Mouse (Mus musculus): ENCODE measurements at regions not wholly inside any gene's neighbourhood (a gene's known extent, or its start where the extent isn't known, plus 50 kb on each side); places are given as distances from the start of the nearest gene placed in this dataset.

DNA sequence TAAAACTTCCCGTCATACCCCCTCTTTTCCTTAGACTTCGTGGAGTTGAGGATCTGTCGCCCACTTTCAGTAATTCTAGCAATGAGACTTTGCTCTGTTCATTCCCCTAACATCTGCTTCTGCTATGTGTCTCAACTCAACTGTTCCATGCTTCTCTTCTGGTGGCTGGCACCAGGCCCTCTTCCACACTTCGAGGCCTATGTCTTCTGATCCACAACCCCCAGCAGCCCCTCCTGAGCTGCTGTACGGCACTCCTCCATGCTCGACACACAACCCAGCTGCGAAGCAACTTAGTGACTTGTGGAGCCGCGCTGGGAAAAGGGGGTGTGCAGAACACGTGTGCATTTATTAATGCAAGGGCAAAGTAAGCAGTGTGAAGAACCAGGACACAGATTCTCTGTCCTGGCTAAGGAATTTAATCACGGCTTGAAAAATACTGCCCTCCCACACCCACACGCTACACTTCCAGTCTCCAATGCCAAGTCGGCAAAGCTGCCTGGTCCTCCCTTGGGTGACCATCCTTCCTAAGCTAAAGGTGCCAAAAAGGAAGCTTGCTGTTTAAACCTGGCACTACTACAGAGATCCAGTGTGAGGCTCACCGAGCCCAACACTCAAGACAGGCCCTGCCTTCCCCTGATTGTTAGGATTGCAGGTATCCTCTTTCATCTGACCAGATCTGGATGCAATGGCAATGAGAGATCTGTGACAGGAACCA lies 220.8 kb upstream of the Cdh5 start:
- no peak for DNase-seq (ENCODE audit: low spot score in 2 of 2)

DNA sequence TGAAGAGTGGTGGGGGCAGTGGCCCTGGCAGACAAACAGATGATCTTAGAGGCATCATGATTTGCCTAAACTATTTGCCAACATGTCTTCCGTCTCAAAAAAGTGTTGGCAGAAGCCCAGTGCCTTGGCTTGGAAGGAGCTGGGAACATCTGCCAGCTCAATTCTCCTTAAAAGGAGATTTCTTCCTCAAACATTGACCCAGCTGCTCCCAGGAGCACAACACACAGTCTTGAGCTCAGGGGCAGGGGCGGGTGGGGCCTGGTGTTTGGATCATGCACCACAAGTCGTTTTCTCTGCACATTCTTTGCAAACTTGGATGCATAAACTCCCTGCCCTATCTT lies 220.3 kb upstream of the Cdh5 start:
- peak; percentile 38 to 41 for DNase-seq (ENCODE audit: low spot score in 2 of 2)

DNA sequence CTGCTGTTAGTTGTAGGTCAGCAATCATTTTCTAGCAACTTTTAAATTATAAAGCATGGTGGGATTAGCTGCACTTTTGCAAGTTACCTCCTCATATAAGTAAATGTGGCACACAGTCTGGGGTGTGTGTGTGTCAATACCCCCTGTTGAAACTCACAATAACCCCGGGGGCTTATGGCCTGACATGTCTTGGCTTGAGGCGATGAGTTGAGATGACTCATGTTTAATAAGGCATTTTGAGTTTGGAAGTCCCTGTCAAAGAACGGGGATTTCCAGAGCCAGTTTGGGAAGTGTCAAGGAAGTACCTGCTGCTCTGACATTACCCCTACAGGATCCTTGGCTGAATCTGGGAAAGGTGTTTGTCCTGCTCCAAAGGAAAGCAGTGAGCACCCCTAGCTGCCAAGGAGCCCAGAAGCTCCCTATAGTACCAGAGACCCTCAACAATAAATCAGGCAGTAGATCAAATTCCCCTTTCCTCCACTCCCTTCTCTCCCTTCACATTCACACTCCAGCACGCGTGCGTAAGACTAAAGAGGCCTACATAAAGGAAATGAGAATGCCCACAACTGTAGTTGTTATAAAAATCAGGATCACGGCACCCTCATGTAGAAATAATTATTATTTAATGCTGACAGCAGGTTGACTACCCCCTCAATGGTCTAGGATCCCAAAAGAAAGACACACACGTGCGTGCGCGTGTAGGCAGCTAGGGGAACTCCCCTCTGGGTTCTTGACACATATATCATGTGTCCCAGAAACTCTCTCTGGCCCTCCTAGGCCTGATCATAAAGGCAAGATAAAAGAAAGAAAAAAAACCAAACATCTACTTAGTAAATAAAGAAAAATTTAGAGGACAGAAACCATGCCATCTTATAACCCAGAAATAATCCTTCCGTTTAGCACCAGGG lies 216.3 kb upstream of the Cdh5 start:
- DNase-seq (ENCODE audit: low spot score in 2 of 2), result no peak

DNA sequence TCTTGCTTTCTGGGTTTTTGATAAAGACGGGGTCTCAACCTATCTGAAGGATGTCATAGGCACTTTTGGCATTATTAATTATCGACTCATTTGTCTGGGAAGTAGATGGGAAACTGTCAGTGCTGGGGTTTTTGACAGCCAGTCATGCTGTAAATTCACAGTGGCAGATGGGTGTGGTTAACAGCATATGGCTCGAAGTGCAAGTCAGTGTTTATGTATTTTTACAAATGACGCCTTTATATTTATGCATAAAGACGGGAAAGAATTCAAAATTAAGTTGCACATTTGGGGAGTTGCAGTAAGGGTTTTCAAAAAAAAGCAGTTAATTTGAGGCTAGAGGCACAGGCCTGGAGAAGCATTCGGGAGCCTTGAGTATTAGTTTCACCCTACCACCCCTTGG lies 206.8 kb upstream of the Cdh5 start:
- no peak for DNase-seq (ENCODE audit: low spot score in 2 of 2)

DNA sequence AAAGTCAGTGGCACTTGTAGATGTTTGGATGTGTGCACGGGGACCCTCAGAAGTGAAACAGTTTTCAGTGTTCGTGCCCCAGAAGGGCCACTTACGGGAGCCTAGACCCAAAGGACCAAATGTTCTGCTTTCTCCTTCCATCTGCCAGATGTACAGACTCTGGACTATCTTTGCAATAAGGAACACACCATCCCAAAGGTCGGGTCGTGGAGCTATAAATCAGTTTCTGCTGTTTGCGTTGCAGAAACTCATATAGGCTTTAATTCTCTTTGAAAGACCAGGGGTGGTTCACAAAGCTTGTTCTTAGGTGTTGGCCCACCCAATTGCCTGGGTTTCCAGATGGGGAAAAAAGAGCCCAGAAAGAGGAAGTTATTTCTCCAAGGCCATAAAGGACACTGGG lies 206.3 kb upstream of the Cdh5 start:
- no peak for DNase-seq (ENCODE audit: low spot score in 2 of 2)

DNA sequence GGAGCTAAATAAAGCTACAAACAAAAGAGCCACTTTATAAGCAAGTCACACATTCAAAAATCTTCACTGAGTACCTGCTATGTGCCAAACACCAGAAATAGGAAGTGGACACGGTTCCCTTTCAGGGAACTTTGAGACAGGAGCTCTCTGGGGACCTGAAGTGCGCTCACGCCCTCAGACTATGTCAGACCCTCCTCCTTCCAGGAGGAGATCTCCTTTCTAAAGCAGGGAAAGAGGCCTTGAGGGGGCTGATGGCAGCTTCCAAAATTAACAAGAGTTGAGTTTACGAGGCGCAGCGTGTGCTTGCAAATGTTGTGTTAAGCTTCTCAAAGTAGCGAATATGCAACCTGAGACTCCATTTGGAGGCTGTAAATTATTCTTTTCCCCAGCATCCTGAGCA lies 204.0 kb upstream of the Cdh5 start:
- DNase-seq (ENCODE audit: low spot score in 2 of 2), result peak; percentile 36 to 42

DNA sequence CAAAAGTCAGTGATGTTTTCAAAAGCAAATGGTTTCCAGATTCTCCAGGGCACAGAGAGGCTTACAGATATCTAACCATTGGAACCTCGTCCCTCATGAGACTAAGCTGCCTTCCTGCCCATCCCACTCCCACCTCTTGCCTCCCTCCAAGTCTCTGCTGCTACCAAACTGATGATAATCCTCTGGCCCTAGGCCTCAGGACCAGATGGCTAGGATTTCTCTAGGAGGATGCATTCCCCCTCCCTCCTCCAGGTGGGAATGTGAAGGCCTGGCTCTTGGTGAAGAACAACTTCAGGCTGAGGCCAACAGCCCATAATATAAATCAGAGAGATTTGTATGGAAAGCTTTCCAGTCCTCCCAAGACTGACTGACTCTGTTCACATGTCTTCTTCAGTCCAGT lies 198.9 kb upstream of the Cdh5 start:
- no peak for DNase-seq (ENCODE audit: low spot score in 2 of 2)

DNA sequence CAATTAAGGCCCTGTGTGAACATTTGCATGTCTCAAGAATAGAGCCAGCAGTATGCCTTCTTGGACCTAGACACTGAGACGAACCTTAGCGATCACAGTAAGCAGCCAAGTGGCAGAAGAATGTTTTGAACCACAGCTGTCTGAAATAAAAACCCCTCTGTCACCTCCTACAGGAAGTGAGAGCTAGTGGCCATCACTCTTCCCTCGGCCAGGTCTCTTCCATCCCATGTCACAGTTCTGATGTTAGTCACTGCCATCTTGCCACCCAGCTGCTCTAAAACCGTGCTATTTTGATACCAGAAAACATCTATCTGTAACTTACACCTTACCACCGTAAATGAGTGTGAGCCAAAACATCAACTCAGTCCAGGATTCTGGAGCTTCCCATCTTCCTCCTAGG lies 197.8 kb upstream of the Cdh5 start:
- no peak for DNase-seq (ENCODE audit: low spot score in 2 of 2)

DNA sequence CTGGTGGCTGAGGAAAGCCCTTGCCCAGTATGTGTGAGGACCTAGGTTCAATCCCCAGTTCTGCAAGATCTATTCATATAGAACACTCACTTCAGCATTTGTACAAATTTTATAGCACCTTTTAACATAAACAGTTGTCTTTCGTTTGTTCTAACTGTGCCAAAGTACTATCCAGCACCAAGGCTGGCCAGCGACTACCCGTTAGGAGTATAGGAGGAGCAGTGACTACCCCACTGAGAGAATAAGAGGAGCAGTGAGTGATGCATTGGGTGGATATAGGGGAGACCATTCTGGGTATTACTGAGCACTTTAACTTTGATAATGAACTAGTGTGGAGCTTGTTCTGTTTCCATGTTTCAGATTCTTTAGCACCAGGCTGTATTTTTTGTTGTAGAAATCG lies 193.8 kb upstream of the Cdh5 start:
- no peak for DNase-seq (ENCODE audit: low spot score in 2 of 2)

DNA sequence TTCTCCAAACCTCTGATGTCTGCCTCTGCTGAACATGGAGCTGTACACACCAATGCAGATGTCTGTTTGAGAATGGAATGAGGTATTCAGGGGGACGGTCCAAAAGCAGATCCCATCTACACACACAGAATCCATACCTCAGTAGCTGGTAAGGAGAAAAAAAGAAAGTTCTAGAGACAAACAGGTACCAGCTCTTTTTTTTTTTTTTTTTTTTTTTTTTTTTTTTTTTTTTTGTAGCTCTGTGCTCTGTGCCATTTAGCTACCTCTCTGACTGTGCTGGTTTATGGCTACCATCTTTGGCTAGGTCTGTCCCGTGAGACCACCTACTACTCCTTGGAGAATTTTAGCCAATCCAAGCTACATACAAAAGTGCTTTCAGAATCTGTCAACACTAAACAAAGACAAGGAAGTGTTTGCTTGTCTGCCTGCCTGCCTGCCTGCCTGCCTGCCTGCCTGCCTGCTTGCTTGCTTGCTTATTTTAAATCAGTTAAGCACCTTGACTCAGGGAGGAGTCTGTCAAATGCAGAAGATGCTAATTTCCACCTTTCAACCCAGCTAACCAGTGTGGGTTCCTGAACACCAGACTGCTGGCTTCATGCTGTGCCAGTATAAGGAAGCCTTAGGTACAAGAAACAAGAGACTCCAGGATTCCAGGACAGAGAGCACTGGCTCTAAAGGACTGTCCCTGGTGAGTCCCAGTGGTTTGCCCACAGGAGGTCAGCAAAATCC lies 190.0 kb upstream of the Cdh5 start:
- DNase-seq (ENCODE audit: low spot score in 2 of 2), result no peak

DNA sequence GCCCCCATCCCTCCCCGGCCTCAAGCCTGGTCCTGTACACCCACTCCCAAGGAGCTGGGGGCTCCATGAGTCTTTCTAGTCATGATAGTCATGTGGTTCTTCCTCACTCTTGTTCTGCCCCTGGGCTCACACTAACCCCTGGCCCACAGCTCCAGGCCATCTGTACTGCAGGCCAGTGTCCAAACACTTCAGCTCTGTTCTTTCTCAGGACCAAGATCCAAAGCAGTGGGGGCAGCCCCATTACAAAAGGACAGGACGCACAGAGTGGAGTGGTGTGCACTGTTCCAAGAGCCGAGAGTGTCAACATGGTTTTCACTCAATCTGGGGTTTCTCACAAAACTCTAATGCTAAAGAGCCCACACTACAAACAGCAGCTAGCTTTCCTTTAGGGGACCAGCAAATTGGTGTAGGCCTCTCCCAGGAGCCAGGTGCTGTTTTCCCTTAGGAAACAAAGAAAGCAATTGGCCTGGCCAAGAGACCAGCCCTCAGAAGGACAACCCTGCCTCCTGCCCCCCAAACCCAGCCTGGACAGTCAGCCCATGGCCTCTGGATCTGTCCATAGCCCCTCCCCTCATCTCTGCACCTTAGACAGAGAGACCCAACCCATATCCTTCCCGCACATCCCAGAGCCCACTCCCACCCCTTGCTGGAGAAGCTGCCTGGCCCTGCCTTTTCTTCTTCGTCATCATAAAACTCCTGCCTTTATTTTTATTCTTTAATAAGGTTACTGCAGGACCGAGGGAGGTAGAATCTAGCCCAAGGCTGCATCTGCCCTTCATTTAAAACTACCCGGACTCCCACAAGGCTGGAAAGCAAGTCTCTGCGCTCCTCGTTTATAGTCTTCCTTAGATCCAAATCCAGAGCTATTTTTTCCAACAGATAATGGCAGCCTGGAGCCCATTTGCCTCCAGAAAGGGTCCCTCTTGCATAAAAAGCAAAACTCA lies 188.2 kb upstream of the Cdh5 start:
- DNase-seq (ENCODE audit: low spot score in 2 of 2), result no peak

DNA sequence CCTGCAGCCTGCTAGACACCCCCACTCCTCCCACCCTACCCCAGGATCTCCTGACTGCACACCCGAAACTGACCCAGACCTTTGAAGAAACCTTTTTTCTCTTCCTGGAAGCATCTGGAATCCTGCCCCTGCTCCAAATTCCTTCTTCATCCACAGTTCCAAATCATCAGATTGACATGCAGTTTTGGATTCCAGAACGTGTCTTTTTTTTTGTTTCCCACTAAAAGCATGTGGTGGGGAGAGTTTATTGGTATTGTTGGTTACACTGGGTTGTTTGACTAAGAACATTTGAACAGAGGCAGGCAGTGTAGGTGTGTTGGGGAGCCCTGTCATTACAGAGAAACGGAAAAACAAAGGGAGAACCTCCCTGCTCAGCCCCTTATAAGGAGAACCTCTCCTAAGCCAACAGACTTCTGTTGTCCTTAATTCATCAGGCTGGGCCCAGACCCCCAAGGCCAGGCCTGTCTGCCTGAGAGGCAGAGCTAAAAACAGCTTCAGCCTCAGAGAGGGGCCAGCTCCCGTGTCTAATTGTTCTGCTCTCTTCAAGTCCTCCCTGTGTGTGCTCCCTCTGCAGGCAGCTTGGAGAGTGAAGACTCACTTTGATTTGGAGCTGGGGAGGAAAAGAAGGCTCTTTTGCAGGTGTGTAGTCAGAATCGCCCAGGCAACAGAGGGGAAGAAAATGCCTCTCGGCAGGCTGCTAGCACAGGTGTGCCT lies 187.3 kb upstream of the Cdh5 start:
- DNase-seq (ENCODE audit: low spot score in 2 of 2), result peak; percentile 59 to 69

DNA sequence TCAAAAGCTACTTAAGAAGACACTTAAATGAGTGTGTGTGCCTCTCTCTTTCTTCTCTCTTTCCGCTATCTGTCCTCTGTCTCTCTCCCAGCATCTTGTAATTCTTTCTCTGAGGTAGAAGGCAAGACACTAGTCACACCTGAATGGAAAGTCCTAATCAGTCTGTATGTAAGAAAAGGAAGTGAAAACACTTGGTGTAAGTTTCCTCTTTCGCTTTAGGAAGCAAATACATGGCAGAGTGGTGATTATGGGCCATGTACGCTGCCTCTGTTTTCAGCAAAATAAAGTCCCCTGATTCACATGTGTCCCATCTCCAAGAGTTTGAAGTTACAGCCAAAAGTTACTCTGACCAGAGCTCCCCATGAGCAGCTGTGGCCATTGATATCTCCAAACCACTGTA lies 182.1 kb upstream of the Cdh5 start:
- no peak for DNase-seq (ENCODE audit: low spot score in 2 of 2)

DNA sequence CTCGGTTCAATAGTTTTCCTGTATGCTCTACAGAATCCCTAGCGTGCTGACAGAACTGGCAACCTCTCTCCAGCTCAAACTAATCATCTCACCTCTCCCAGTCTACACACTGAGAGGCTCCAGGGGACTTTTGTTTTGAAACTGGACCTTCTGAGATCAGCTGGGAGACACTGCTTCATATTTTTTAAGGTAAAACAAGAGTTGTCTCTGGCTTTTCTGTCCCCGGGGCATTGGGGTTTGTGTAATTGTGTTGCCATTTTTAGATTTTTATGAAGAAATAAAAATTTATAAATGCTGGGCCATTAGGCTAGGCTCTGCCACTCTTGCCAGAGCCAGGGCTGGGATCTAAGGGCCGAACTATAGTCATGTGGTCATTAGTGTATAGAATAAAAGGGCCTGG lies 179.8 kb upstream of the Cdh5 start:
- DNase-seq (ENCODE audit: low spot score in 2 of 2), result no peak

DNA sequence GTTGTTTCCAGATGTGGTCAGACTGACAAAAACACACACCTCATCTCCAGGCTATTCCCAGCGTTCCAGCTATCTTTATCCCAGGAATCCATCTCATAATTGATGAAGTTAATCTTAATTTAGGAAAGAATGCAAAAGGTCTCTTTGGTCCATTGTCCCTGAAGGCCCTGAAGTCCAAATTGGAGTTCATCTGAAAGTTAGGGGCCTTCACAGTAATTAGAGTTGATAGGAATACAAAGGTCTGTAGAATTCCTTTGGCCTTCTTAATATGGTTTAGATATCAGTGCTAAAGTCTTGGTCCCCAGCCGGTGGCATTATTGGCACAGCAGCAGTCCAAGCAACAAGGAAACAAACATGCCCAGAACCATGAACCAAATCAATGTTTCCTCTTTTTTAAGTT lies 178.7 kb upstream of the Cdh5 start:
- no peak for DNase-seq (ENCODE audit: low spot score in 2 of 2)

DNA sequence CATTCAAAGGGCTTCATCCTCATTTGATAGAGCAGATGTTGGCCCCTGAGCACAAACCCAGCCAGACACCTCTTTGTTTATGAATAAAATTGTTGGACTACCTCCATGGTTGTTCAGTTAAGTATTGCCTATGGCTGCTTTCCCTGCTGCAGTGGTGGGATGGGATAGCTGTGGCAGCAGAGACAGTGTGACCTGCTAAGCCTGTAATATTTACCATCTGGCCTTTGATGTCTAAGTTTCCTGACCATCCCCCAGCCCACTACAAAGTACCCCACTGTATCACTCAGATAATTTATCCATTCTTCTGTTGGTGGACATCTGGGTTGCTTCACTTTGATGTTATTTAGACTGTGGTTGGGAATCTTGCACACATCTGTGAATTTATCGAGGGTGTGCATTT lies 168.7 kb upstream of the Cdh5 start:
- DNase-seq (ENCODE audit: low spot score in 2 of 2), result no peak

DNA sequence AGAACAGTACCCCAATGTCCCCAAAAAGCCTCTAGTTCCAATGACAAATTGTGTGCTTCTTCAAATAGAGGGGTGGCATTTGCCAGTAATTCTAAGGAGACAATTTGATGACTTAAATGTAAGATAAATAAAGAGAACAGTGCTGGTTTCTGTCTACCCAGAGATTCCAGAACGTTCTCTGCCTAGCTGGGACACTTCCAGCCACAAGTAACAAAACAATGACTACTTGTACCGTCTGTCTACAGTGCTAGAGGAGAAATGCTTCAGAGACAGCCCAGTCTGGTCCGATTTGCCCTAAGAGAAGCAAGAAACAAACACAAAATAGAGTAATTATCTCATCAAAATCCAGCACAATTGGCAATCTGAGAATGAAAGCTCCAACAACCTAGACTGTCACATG lies 164.9 kb upstream of the Cdh5 start:
- DNase-seq (ENCODE audit: low spot score in 2 of 2), result no peak

DNA sequence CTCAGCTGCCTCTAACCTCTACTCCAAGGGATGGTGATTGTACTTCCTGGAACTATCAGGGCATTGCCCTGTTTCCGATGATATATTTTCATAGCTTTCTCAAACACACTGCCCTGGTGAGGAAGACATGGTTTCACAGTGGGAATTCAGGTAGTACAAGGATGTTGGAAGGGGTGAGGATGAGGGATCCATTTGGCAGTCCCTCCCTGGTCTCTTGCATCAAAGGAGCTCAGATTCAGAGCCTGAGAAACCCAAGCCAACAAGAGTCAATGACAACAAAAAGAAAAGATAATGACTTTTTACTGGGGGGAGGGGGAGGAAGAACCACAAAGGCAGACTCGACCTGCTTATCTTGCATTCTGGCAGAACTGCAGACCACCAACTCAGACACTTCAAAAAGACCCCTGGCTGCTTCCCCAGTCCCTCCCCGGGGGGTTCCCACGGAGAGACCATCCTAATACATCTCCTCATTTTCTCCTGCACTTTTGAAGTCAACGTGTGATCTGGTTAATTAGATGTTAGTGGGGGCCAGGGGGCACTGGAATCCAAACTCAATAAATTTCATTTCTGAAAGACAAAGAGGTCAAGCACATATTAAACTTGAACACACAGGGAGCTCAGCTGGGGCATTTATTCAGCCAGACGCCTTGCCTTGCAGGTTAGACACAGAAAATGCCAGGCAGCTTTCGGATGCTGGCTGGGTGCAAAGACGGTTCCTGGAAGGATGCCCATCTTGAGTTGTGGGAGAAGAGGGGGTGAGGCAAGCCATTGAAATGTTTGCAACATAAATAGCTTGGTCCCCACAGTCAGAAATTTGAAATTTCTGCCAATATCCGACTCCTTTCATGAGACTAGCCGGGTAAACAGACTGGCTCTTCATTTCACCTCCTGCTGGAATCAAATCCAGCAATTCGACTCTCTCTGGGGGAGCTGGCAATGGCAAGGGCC lies 162.9 kb upstream of the Cdh5 start:
- peak; percentile 67 to 74 for DNase-seq (ENCODE audit: low spot score in 2 of 2)

DNA sequence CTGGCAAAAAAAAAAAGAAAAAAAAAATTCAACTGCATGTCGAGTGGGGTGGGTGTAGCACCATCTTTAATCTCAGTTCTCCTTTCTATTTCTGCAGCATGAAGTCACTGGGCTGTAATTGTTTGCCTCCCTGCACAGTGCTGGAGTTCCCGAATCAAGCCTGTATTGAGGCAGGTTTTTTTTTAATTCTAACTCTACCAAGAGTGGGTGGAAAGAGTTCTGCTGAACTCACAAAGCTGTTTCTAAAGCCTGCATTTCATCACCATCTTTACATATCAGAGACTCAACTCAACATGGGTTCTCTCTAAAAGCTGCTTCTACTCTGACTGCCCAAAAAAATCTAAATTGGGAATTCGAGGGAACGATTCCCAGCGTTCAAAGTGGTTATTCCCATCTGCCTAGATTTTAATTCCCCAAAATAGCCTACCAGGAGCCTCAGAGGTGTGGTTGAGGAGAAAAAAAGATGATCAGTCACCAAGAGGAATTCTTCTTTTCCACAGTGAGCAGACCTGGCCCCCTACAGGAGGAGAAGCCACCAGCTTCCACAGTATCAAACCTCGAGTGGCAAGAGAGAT lies 160.4 kb upstream of the Cdh5 start:
- peak; percentile 54 to 80 for DNase-seq (ENCODE audit: low spot score in 2 of 2)

All from right cerebral cortex, postnatal 10 days (tissue).